Mouse (Mus musculus) brain, embryonic 14.5 days (tissue): ENCODE measurements around the gene Kcnma1.

ENCODE experiments used
- CTCF ChIP-seq: fragments of 200-500 bp; IDR thresholded peaks from 2 replicates; pipeline ENCODE4 v1.5.1; 2012; ENCODE audit warnings: inconsistent platforms, mild to moderate bottlenecking, moderate library complexity, borderline replicate concordance; ENCODE audit not compliant: insufficient read depth, insufficient read length; ENCODE audit errors: extremely low read depth
- POLR2A ChIP-seq: fragments of 200-500 bp; IDR thresholded peaks from 2 replicates; pipeline ENCODE4 v1.6.1; 2012; ENCODE audit warnings: mild to moderate bottlenecking, inconsistent platforms, borderline replicate concordance; ENCODE audit not compliant: poor library complexity, insufficient read depth, insufficient read length, severe bottlenecking; ENCODE audit errors: extremely low read depth

- TF ChIP-seq CTCF (no peak), POLR2A (no peak)
These were observed 441.5 kb downstream of the Kcnma1 start for GRCm38 (mm10) chr14:23572778-23573177.
